Mouse (Mus musculus) granulocyte monocyte progenitor cell, adult 5-6 weeks (primary cell): ENCODE data around the gene Ifi209. TPM values are rescaled to one million over a fixed set of nuclear protein-coding genes. Genes with fewer than 3 reads are reported as not detected.
"Not testable (repeated sequence)": the region's sequence is repeated elsewhere in the genome, so short reads cannot be mapped to it uniquely, and the experiment has no call there.

Experiments
- ATAC-seq: replicated peaks from 2 replicates; pipeline ENCODE4 v1.8.0; 2016; ENCODE audit warnings: mild to moderate bottlenecking, moderate TSS enrichment, inconsistent platforms; ENCODE audit not compliant: poor library complexity, severe bottlenecking
- total RNA-seq, 2 experiments: library from RNA; stranded (forward) in 1 of 2; stranded (reverse) in 1 of 2; fragments of 200-712, 200-1000 nt in 1 of 2; fragments of >200 nt in 1 of 2; fragmentation: Nextera tagmentation in 1 of 2; gene quantifications; 2 replicates each; pipeline ENCODE4 v1.2.3; 2014 to 2017

Gene Ifi209
- total RNA-seq (2014; fragmentation: Nextera tagmentation): 77.0 and 77.3 TPM in 2 replicates
- 143 and 146 TPM in 2 replicates for total RNA-seq (2017)

DNA sequence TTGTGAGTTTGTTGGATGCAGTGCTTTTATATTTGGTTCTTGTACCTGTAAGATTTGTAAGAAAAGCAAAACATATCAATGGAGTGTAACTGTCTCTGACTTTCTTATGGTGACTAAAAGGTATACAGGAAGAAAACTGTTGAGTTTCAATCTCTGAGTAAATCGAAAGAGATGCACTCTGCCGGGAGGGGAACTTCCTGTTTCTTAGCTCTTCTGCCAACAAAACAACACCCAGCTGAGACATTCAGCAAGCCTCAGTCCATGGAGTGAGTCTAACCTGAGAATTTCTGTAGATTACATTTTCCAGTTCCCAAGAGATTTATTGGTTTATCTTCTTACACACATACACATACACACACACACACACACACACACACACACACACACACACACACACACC lies at the start of gene Ifi209:
Gene Ifi209, plus strand, starts transcription at position 296 of the 400 bp plus-strand sequence.
- peak; percentile 77 for ATAC-seq

GRCm38 (mm10) chr1:173589698-173590097 lies 41.0 kb upstream of the Ifi209 start:
- not testable (repeated sequence) for ATAC-seq

GRCm38 (mm10) chr1:173598838-173599494 lies 31.8 kb upstream of the Ifi209 start, which contains the start of gene Ifi213:
Ifi213 (minus strand) TSS chr1:173599274.
- 0 out of 2 replicates have a peak, but pooled peaks have one; percentile 42 for ATAC-seq

DNA sequence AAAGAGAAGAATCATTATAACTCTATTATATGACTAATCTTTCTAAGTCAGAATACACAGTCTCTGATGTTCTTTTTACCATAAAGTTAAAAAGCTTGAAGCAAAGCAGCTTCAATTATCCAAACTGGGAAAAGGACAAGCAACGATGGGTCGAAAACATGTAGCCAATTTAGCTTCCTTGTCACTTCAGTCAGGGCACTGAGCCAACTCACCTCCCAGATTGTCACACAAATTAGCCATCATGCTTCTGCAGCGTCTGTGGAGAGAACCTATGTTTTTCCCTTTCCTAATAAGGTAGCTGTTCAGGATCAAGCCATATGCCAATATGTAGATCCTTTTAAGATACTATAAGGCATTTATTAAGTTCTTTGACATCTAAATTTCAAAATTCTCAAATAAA lies 20.4 kb upstream of the Ifi209 start:
- ATAC-seq: not testable (repeated sequence)

- peak; percentile 99 for ATAC-seq
Measured at GRCm38 (mm10) chr1:173622216-173622615, 8.5 kb upstream of the Ifi209 start.

- ATAC-seq: no peak
Measured at GRCm38 (mm10) chr1:173624052-173624451, 6.7 kb upstream of the Ifi209 start.

DNA sequence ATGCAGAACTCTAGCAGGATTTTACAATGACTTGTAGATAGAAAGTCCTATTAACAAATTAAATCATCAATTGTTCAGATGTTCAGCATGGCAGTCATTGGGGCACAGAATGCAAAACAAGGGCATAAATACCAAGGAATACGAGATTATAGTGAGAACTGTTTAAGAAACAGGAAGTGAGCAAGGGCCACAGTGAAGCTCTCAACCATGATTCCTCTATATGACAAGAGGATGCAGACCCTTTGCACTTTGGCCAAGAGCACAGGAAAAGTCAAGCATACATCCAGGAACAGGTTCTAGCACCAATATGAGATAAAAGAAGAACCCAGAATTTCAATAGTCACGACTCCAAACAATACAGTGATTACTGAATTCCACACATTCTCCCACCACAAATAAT lies 4.0 kb upstream of the Ifi209 start:
- peak; percentile 63 for ATAC-seq

- peak; percentile 83 for ATAC-seq
Measured at GRCm38 (mm10) chr1:173633969-173634645, 3.4 kb downstream of the Ifi209 start.

GRCm38 (mm10) chr1:173645393-173645792 lies 14.7 kb downstream of the Ifi209 start:
- no peak; the same call in 1 of the 2 replicates for ATAC-seq

DNA sequence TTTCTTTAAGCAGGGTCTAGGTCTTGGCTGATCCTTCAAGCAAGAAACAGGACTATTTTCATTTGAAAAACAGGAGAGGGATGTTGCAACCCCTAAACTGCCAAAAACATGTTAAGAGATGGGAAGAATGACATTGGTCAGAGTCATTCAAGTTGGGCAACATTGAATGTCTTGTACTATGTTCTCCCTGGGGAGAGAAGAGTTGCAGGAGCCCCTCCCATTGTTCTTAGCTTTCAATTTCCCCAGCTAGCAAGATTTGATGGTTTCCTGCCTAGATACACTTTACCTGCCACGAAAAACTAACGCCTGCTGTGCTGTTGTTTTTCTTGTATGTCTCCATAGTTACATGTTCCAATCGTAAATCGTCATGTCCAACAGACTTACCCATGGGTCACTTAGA lies 27.3 kb downstream of the Ifi209 start:
- peak; percentile 55 for ATAC-seq

- not testable (repeated sequence) for ATAC-seq
Measured at GRCm38 (mm10) chr1:173673458-173674097, 42.9 kb downstream of the Ifi209 start, which contains the start of gene Ifi208. Ifi208 (plus strand) TSS chr1:173673675.

DNA sequence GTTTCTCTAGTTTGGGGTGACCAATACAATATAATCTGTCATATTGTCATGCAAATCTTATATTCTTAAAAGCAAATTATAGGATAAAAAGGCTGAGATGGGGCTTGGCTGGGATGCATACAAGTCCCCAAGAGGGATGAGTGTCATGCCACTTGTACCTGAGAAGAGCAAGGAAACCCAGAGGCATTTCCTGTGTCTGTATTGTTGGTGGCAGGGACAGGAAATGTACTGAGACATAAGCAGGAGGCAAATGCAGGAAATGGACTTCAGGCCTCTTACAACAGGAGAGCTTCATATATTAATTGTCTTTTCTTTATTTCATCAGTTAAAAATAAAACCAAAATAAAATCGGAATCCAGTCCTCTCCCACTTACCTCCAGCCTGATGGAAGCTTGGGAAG lies 47.9 kb downstream of the Ifi209 start:
- not testable (repeated sequence) for ATAC-seq

- peak; percentile 89 for ATAC-seq
Measured at GRCm38 (mm10) chr1:173694270-173694669, 63.6 kb downstream of the Ifi209 start.

Other genes starting within 250 kb of the Ifi209 start
- gene Ifi206, start 139.9 kb upstream of the Ifi209 start, total RNA-seq (2014; fragmentation: Nextera tagmentation): not detected in 2 replicates
- 0.05 and 0.13 TPM in 2 replicates for gene Ifi206, start 139.9 kb upstream of the Ifi209 start, total RNA-seq (2017)
- gene Ifi214, start 95.0 kb upstream of the Ifi209 start, total RNA-seq (2014; fragmentation: Nextera tagmentation): 0.32 and 0.58 TPM in 2 replicates
- gene Ifi214, start 95.0 kb upstream of the Ifi209 start, total RNA-seq (2017): 0.05 and 0.22 TPM in 2 replicates
- gene Ifi213, start 31.6 kb upstream of the Ifi209 start, total RNA-seq (2014; fragmentation: Nextera tagmentation): not detected in 2 replicates
- gene Ifi213, start 31.6 kb upstream of the Ifi209 start, total RNA-seq (2017): 0.47 TPM in 1 of 2 replicates, not detected in the other
- gene Ifi208, start 42.8 kb downstream of the Ifi209 start, total RNA-seq (2014; fragmentation: Nextera tagmentation): not detected in 2 replicates
- gene Ifi208, start 42.8 kb downstream of the Ifi209 start, total RNA-seq (2017): not detected in 2 replicates
- gene Ifi207, start 110.8 kb downstream of the Ifi209 start, total RNA-seq (2014; fragmentation: Nextera tagmentation): not detected in 2 replicates
- 0.41 and 1.1 TPM in 2 replicates for gene Ifi207, start 110.8 kb downstream of the Ifi209 start, total RNA-seq (2017)
- gene Ifi204, start 136.0 kb downstream of the Ifi209 start, total RNA-seq (2014; fragmentation: Nextera tagmentation): 2.1 and 5.1 TPM in 2 replicates
- 7.9 and 10.9 TPM in 2 replicates for gene Ifi204, start 136.0 kb downstream of the Ifi209 start, total RNA-seq (2017)